Mouse (Mus musculus) kidney, embryonic 14.5 days (tissue): Measurements from ENCODE around the gene Kiss1r. TPM values are rescaled to one million over a fixed set of nuclear protein-coding genes. Genes with fewer than 3 reads are reported as not detected.
A peak's percentile ranks its signal among the peaks of the same experiment; 100 is the strongest.

Experiments used
- ATAC-seq: fragments of 200-750 bp; cut with Nextera tagmentation; 2 replicates; pipeline ENCODE4 v1.8.0; 2017; ENCODE audit warnings: moderate number of reproducible peaks, mild to moderate bottlenecking, moderate TSS enrichment, moderate library complexity; ENCODE audit not compliant: low FRiP score, low TSS enrichment
- H3K27ac ChIP-seq: fragments of 300-500 bp; sonication (generic); 2 replicates; pipeline ENCODE4 v1.5.1; 2014; ENCODE audit warnings: low read depth, mild to moderate bottlenecking, low read length, moderate library complexity, mixed read lengths
- H3K27me3 ChIP-seq: fragments of 300-500 bp; sonication (generic); 2 replicates; pipeline ENCODE4 v1.6.1; 2014; ENCODE audit warnings: mild to moderate bottlenecking, low read length; ENCODE audit not compliant: control insufficient read depth, insufficient read depth
- H3K36me3 ChIP-seq: fragments of 300-500 bp; sonication (generic); 2 replicates; pipeline ENCODE4 v1.6.1; 2014; ENCODE audit warnings: low read length, mixed read lengths; ENCODE audit not compliant: control insufficient read depth, insufficient read depth
- H3K4me1 ChIP-seq: fragments of 300-500 bp; sonication (generic); 2 replicates; pipeline ENCODE4 v1.6.1; 2014; ENCODE audit warnings: low read length, mixed read lengths; ENCODE audit not compliant: control insufficient read depth, insufficient read depth
- H3K4me2 ChIP-seq: fragments of 300-500 bp; sonication (generic); replicated peaks from 2 replicates; pipeline ENCODE4 v1.6.1; 2014; ENCODE audit warnings: low read depth, mild to moderate bottlenecking, low read length
- H3K4me3 ChIP-seq: fragments of 300-500 bp; sonication (generic); 2 replicates; pipeline ENCODE4 v1.5.1; 2014; ENCODE audit warnings: mild to moderate bottlenecking, low read length
- H3K9ac ChIP-seq: fragments of 300-500 bp; sonication (generic); 2 replicates; pipeline ENCODE4 v1.6.1; 2014; ENCODE audit warnings: low read depth, mild to moderate bottlenecking, low read length, moderate library complexity
- H3K9me3 ChIP-seq: fragments of 300-500 bp; sonication (generic); 2 replicates; pipeline ENCODE4 v1.6.1; 2016; ENCODE audit warnings: low read length; ENCODE audit not compliant: control insufficient read depth
- WGBS: fragments of 180-500 bp; shearing (Covaris S2); extraction: QIAGEN DNeasy Blood & Tissue Kit; methylation state at CpG from one replicate; pipeline ENCODE4 v1.1.7; 2014; 5-methylcytosine and 5-hydroxymethylcytosine counted together
- polyA plus RNA-seq: library from polyadenylated mRNA; unstranded; fragments of >200 nt; fragmentation: Nextera tagmentation; extraction: Ambion mirVana; gene quantifications from 2 replicates; pipeline ENCODE4 v1.2.1, GENCODE M21; 2014

Kiss1r gene
- 0.47 and 0.61 TPM in 2 replicates for polyA plus RNA-seq

GRCm38 (mm10) chr10:79916808-79917531 lies at the start of gene Kiss1r:
Kiss1r (plus strand) TSS chr10:79916971.
- peak; percentile 77 for ATAC-seq
- Histone ChIP-seq H3K4me3 (peak within 1 kb of the TSS; percentile 53), H3K27me3 (peaks cover 45% of the 10 kb centered on the region), H3K27ac (peak within 1 kb of the TSS; percentile 26; the same call in 1 of the 2 replicates), H3K9ac (peak within 1 kb of the TSS; percentile 85), H3K9me3 (no peaks in the 10 kb centered on the region), H3K36me3 (peaks cover 8% of the 10 kb centered on the region; the same call in 1 of the 2 replicates), H3K4me2 (peak within 1 kb of the TSS; percentile 62), H3K4me1 (peaks cover 28% of the 10 kb centered on the region)
- 2% methylated on average over 42 of the region's 42 CpGs for WGBS

GRCm38 (mm10) chr10:79871845-79872244 lies 44.9 kb upstream of the Kiss1r start:
- Histone ChIP-seq H3K4me3 (no peak overlapping the region), H3K27ac (no peak overlapping the region), H3K9me3 (no peaks in the 10 kb centered on the region), H3K36me3 (peaks cover 26% of the 10 kb centered on the region), H3K27me3 (no peaks in the 10 kb centered on the region), H3K4me2 (no peak overlapping the region), H3K4me1 (peaks cover 10% of the 10 kb centered on the region), H3K9ac (no peak overlapping the region)
- 94% methylated on average over 8 of the region's 8 CpGs for WGBS
- no peak for ATAC-seq

- Histone ChIP-seq H3K4me2 (peak overlapping the region; percentile 79), H3K9ac (no peak overlapping the region), H3K27me3 (no peaks in the 10 kb centered on the region), H3K36me3 (peaks cover 18% of the 10 kb centered on the region; the same call in 1 of the 2 replicates), H3K9me3 (no peaks in the 10 kb centered on the region), H3K4me3 (peak overlapping the region; percentile 70), H3K27ac (no peak overlapping the region), H3K4me1 (peaks cover 15% of the 10 kb centered on the region)
- WGBS = 55% methylated on average over 3 of the region's 3 CpGs
- ATAC-seq = no peak
Observed at GRCm38 (mm10) chr10:79872862-79873261, 43.9 kb upstream of the Kiss1r start.

- peak overlapping the region; percentile 82 for H3K9ac ChIP-seq
- H3K27ac ChIP-seq = no peak overlapping the region
Observed at GRCm38 (mm10) chr10:79873313-79873712, 43.5 kb upstream of the Kiss1r start.

GRCm38 (mm10) chr10:79873715-79874289 lies 43.0 kb upstream of the Kiss1r start:
- peak; percentile 37 for ATAC-seq
- H3K9me3 ChIP-seq = no peaks in the 10 kb centered on the region
- no peaks in the 10 kb centered on the region for H3K27me3 ChIP-seq
- peaks cover 15% of the 10 kb centered on the region for H3K4me1 ChIP-seq
- H3K27ac ChIP-seq = peak overlapping the region; percentile 66
- 2% methylated on average over 26 of the region's 26 CpGs for WGBS
- H3K4me2 ChIP-seq = peak overlapping the region; percentile 79
- peak overlapping the region; percentile 82 for H3K9ac ChIP-seq
- peaks cover 18% of the 10 kb centered on the region; the same call in 1 of the 2 replicates for H3K36me3 ChIP-seq
- H3K4me3 ChIP-seq = peak overlapping the region; percentile 70

More at GRCm38 (mm10) chr10:79873313-79873712, 43.5 kb upstream of the Kiss1r start:
- Histone ChIP-seq H3K27me3 (no peaks in the 10 kb centered on the region), H3K36me3 (peaks cover 18% of the 10 kb centered on the region; the same call in 1 of the 2 replicates), H3K4me3 (peak overlapping the region; percentile 70), H3K9me3 (no peaks in the 10 kb centered on the region), H3K4me1 (peaks cover 15% of the 10 kb centered on the region), H3K4me2 (peak overlapping the region; percentile 79)
- WGBS = 9% methylated on average over 6 of the region's 6 CpGs
- ATAC-seq = no peak

GRCm38 (mm10) chr10:79874290-79874862 lies 42.4 kb upstream of the Kiss1r start, which contains the start of the genes Prtn3 and Plppr3:
Prtn3 (plus strand) TSS chr10:79874476.
Plppr3 (minus strand) TSS chr10:79874634.
- H3K4me1 ChIP-seq = peaks cover 15% of the 10 kb centered on the region
- H3K27me3 ChIP-seq = no peaks in the 10 kb centered on the region
- peaks cover 18% of the 10 kb centered on the region; the same call in 1 of the 2 replicates for H3K36me3 ChIP-seq
- peak within 1 kb of the TSS; percentile 82 for H3K9ac ChIP-seq
- WGBS = under 1% methylated on average over 42 of the region's 57 CpGs
- H3K4me2 ChIP-seq = peak within 1 kb of the TSS; percentile 79
- peak within 1 kb of the TSS; percentile 66 for H3K27ac ChIP-seq
- H3K9me3 ChIP-seq = no peaks in the 10 kb centered on the region
- peak; percentile 88 for ATAC-seq
- peak within 1 kb of the TSS; percentile 70 for H3K4me3 ChIP-seq

- no peak overlapping the region for H3K27ac ChIP-seq
- H3K9ac ChIP-seq = no peak overlapping the region
- no peaks in the 10 kb centered on the region for H3K36me3 ChIP-seq
- H3K9me3 ChIP-seq = no peaks in the 10 kb centered on the region
- 63% methylated on average over 1 of the region's 1 CpGs for WGBS
- no peaks in the 10 kb centered on the region for H3K27me3 ChIP-seq
- ATAC-seq = no peak
- H3K4me3 ChIP-seq = no peak overlapping the region
- H3K4me1 ChIP-seq = peaks cover 29% of the 10 kb centered on the region
- H3K4me2 ChIP-seq = no peak overlapping the region
Observed at GRCm38 (mm10) chr10:79877174-79877573, 39.6 kb upstream of the Kiss1r start.

- H3K36me3 ChIP-seq = no peaks in the 10 kb centered on the region
- ATAC-seq = no peak
- no peak overlapping the region for H3K4me3 ChIP-seq
- H3K27ac ChIP-seq = no peak overlapping the region
- WGBS = 55% methylated on average over 12 of the region's 12 CpGs
- H3K9me3 ChIP-seq = no peaks in the 10 kb centered on the region
- H3K9ac ChIP-seq = no peak overlapping the region
- peaks cover 31% of the 10 kb centered on the region for H3K4me1 ChIP-seq
- H3K27me3 ChIP-seq = no peaks in the 10 kb centered on the region
- no peak overlapping the region for H3K4me2 ChIP-seq
Observed at GRCm38 (mm10) chr10:79877757-79878156, 39.0 kb upstream of the Kiss1r start.
